Mouse (Mus musculus) lung, postnatal 10 days (tissue): Measurements from ENCODE around the gene Gm28038.

Source experiments
- DNase-seq: peaks from one replicate; pipeline ENCODE4 v3.0.0; 2021

The Gm28038 gene

GRCm38 (mm10) chr2:30286192-30287026, 5.6 kb downstream of the Gm28038 start, which contains the start of the genes Dolk and Nup188:
TSS of gene Dolk (minus strand) at chr2:30286334.
TSS of gene Nup188 (plus strand) at chr2:30286397.
- DNase-seq: peak; percentile 98

GRCm38 (mm10) chr2:30287027-30287373, 6.2 kb downstream of the Gm28038 start:
- no peak for DNase-seq

GRCm38 (mm10) chr2:30299525-30299924, 18.7 kb downstream of the Gm28038 start:
- DNase-seq: no peak

GRCm38 (mm10) chr2:30299966-30300365, 19.1 kb downstream of the Gm28038 start:
- no peak for DNase-seq

GRCm38 (mm10) chr2:30306087-30306486, 25.2 kb downstream of the Gm28038 start:
- DNase-seq: no peak

- no peak for DNase-seq
Observed at GRCm38 (mm10) chr2:30309351-30309750, 28.5 kb downstream of the Gm28038 start.

- no peak for DNase-seq
Observed at GRCm38 (mm10) chr2:30311481-30311880, 30.6 kb downstream of the Gm28038 start.

GRCm38 (mm10) chr2:30316136-30316535, 35.3 kb downstream of the Gm28038 start:
- DNase-seq: no peak

GRCm38 (mm10) chr2:30316955-30317354, 36.1 kb downstream of the Gm28038 start:
- no peak for DNase-seq

GRCm38 (mm10) chr2:30319260-30319659, 38.4 kb downstream of the Gm28038 start:
- no peak for DNase-seq

- no peak for DNase-seq
Observed at GRCm38 (mm10) chr2:30323111-30323510, 42.3 kb downstream of the Gm28038 start.

- DNase-seq: no peak
Observed at GRCm38 (mm10) chr2:30325296-30325695, 44.5 kb downstream of the Gm28038 start.

- no peak for DNase-seq
Observed at GRCm38 (mm10) chr2:30327276-30327675, 46.4 kb downstream of the Gm28038 start.

- no peak for DNase-seq
Observed at GRCm38 (mm10) chr2:30328791-30329190, 47.9 kb downstream of the Gm28038 start.

- DNase-seq: no peak
Observed at GRCm38 (mm10) chr2:30335324-30335723, 54.5 kb downstream of the Gm28038 start.

- DNase-seq: no peak
Observed at GRCm38 (mm10) chr2:30336174-30336915, 55.5 kb downstream of the Gm28038 start.

- no peak for DNase-seq
Observed at GRCm38 (mm10) chr2:30337179-30337578, 56.3 kb downstream of the Gm28038 start.

- DNase-seq: no peak
Observed at GRCm38 (mm10) chr2:30342061-30342460, 61.2 kb downstream of the Gm28038 start.

- no peak for DNase-seq
Observed at GRCm38 (mm10) chr2:30342544-30342943, 61.7 kb downstream of the Gm28038 start.

GRCm38 (mm10) chr2:30343601-30344137, 62.8 kb downstream of the Gm28038 start:
- peak; percentile 42 for DNase-seq

GRCm38 (mm10) chr2:30345971-30346676, 65.3 kb downstream of the Gm28038 start:
- DNase-seq: no peak

GRCm38 (mm10) chr2:30349196-30349595, 68.4 kb downstream of the Gm28038 start:
- DNase-seq: no peak
